Mouse (Mus musculus) urinary bladder, postnatal 10 days (tissue): Measurements from ENCODE around the gene Numa1.
A peak's percentile ranks its signal among the peaks of the same experiment; 100 is the strongest.
"Not testable (repeated sequence)": the region's sequence is repeated elsewhere in the genome, so short reads cannot be mapped to it uniquely, and the experiment has no call there.

ENCODE experiments used
- DNase-seq: peaks from one replicate; pipeline ENCODE4 v3.0.0; 2022; ENCODE audit warnings: low spot score

Numa1 gene

GRCm38 (mm10) chr7:101937569-101937968, 3.7 kb downstream of the Numa1 start:
- no peak for DNase-seq

GRCm38 (mm10) chr7:101938348-101938747, 4.4 kb downstream of the Numa1 start:
- no peak for DNase-seq

- DNase-seq = no peak
These were observed 5.8 kb downstream of the Numa1 start for GRCm38 (mm10) chr7:101939758-101940157.

GRCm38 (mm10) chr7:101949008-101949407, 15.1 kb downstream of the Numa1 start:
- not testable (repeated sequence) for DNase-seq

GRCm38 (mm10) chr7:101951648-101952047, 17.7 kb downstream of the Numa1 start:
- DNase-seq = no peak

GRCm38 (mm10) chr7:101952098-101952497, 18.2 kb downstream of the Numa1 start:
- DNase-seq = no peak

GRCm38 (mm10) chr7:101954163-101954562, 20.3 kb downstream of the Numa1 start:
- no peak for DNase-seq

- DNase-seq = no peak
These were observed 21.4 kb downstream of the Numa1 start for GRCm38 (mm10) chr7:101955276-101955675.

GRCm38 (mm10) chr7:101955862-101956261, 22.0 kb downstream of the Numa1 start:
- no peak for DNase-seq

- DNase-seq = no peak
These were observed 22.6 kb downstream of the Numa1 start for GRCm38 (mm10) chr7:101956481-101956880.

GRCm38 (mm10) chr7:101956911-101957310, 23.0 kb downstream of the Numa1 start:
- no peak for DNase-seq

- DNase-seq = no peak
These were observed 28.9 kb downstream of the Numa1 start for GRCm38 (mm10) chr7:101962829-101963228.

- DNase-seq = no peak
These were observed 29.7 kb downstream of the Numa1 start for GRCm38 (mm10) chr7:101963621-101964020.

GRCm38 (mm10) chr7:101964551-101964950, 30.6 kb downstream of the Numa1 start:
- DNase-seq = no peak

GRCm38 (mm10) chr7:101965606-101966005, 31.7 kb downstream of the Numa1 start:
- DNase-seq = no peak

GRCm38 (mm10) chr7:101967256-101967655, 33.3 kb downstream of the Numa1 start:
- no peak for DNase-seq

GRCm38 (mm10) chr7:101968751-101969150, 34.8 kb downstream of the Numa1 start:
- no peak for DNase-seq

GRCm38 (mm10) chr7:101969694-101970428, 36.0 kb downstream of the Numa1 start:
- peak; percentile 37 for DNase-seq

- peak; percentile 82 for DNase-seq
These were observed 36.5 kb downstream of the Numa1 start for GRCm38 (mm10) chr7:101970429-101970775.

GRCm38 (mm10) chr7:101970821-101971461, 37.0 kb downstream of the Numa1 start:
- DNase-seq = peak; percentile 13

GRCm38 (mm10) chr7:101971721-101972120, 37.8 kb downstream of the Numa1 start:
- DNase-seq = no peak

GRCm38 (mm10) chr7:101973730-101974129, 39.8 kb downstream of the Numa1 start:
- no peak for DNase-seq

GRCm38 (mm10) chr7:101974505-101974904, 40.6 kb downstream of the Numa1 start:
- DNase-seq = no peak

GRCm38 (mm10) chr7:101982735-101983134, 48.8 kb downstream of the Numa1 start:
- no peak for DNase-seq
